Mouse (Mus musculus) brown adipose tissue, adult 24 weeks (tissue): ENCODE data around the gene Pappa2. TPM values are rescaled to one million over a fixed set of nuclear protein-coding genes. Genes with fewer than 3 reads are reported as not detected.

ENCODE experiments used
- H3K27ac ChIP-seq: fragments of 200-500 bp; replicated peaks from 2 replicates; pipeline ENCODE4 v1.5.1; 2012; ENCODE audit warnings: low read depth, mild to moderate bottlenecking, low read length
- H3K4me1 ChIP-seq: fragments of 200-500 bp; 2 replicates; pipeline ENCODE4 v1.6.1; 2012; ENCODE audit warnings: low read length, mixed read lengths; ENCODE audit not compliant: control insufficient read depth, insufficient read depth, insufficient read length
- H3K4me3 ChIP-seq: fragments of 200-500 bp; 2 replicates; pipeline ENCODE4 v1.5.1; 2012; ENCODE audit warnings: low read depth, mild to moderate bottlenecking, low read length, moderate library complexity; ENCODE audit not compliant: insufficient read depth
- polyA plus RNA-seq: library from polyadenylated mRNA; stranded (reverse); fragments of >200 nt; gene quantifications from 2 replicates; pipeline ENCODE4 v1.2.4, GENCODE M21; 2012; ENCODE audit not compliant: missing spikeins, insufficient read depth, insufficient read length

The Pappa2 gene
- polyA plus RNA-seq, 1 experiment = not detected

GRCm38 (mm10) chr1:158687726-158688125 lies 292.6 kb downstream of the Pappa2 start:
- Histone ChIP-seq H3K4me3 (no peak overlapping the region), H3K27ac (no peak overlapping the region), H3K4me1 (no peaks in the 10 kb centered on the region)

GRCm38 (mm10) chr1:158669971-158670592 lies 310.2 kb downstream of the Pappa2 start:
- Histone ChIP-seq H3K4me3 (no peak overlapping the region), H3K27ac (no peak overlapping the region), H3K4me1 (no peaks in the 10 kb centered on the region)

GRCm38 (mm10) chr1:158666001-158666400 lies 314.3 kb downstream of the Pappa2 start:
- no peak overlapping the region for H3K4me3 ChIP-seq
- no peaks in the 10 kb centered on the region for H3K4me1 ChIP-seq
- H3K27ac ChIP-seq = no peak overlapping the region
